Mouse (Mus musculus) thymus, postnatal 36 days (tissue): ENCODE measurements around the gene Chn2.
A peak's percentile ranks its signal among the peaks of the same experiment; 100 is the strongest.

Experiments
- DNase-seq, 2 experiments: peaks; one replicate each; pipeline ENCODE4 v3.0.0; 2022; ENCODE audit warnings: mixed read lengths in 2 of 2

Gene Chn2

GRCm38 (mm10) chr6:54289774-54290500 lies 250.6 kb downstream of the Chn2 start:
- DNase-seq, result no peak

GRCm38 (mm10) chr6:54297231-54297630 lies 257.9 kb downstream of the Chn2 start:
- no peak for DNase-seq

- no peak for DNase-seq
Observed at GRCm38 (mm10) chr6:54299417-54299816, 260.1 kb downstream of the Chn2 start.

- no peak for DNase-seq
Observed at GRCm38 (mm10) chr6:54305777-54306176, 266.4 kb downstream of the Chn2 start.

- no peak for DNase-seq
Observed at GRCm38 (mm10) chr6:54313071-54313470, 273.7 kb downstream of the Chn2 start.

GRCm38 (mm10) chr6:54318618-54319017 lies 279.3 kb downstream of the Chn2 start:
- DNase-seq, result no peak

- no peak for DNase-seq
Observed at GRCm38 (mm10) chr6:54319198-54319597, 279.8 kb downstream of the Chn2 start.

- DNase-seq, result no peak
Observed at GRCm38 (mm10) chr6:54320236-54320635, 280.9 kb downstream of the Chn2 start.

- no peak for DNase-seq
Observed at GRCm38 (mm10) chr6:54325246-54325885, 286.0 kb downstream of the Chn2 start, which contains the start of gene Prr15. Prr15 (plus strand) TSS chr6:54325835.

- peak in 1 of 2 experiments; percentile 7 for DNase-seq
Observed at GRCm38 (mm10) chr6:54326671-54327625, 287.6 kb downstream of the Chn2 start.

- peak in 1 of 2 experiments; percentile 6 for DNase-seq
Observed at GRCm38 (mm10) chr6:54327626-54328003, 288.3 kb downstream of the Chn2 start.

- no peak for DNase-seq
Observed at GRCm38 (mm10) chr6:54328783-54329182, 289.4 kb downstream of the Chn2 start.

- no peak for DNase-seq
Observed at GRCm38 (mm10) chr6:54329598-54329997, 290.2 kb downstream of the Chn2 start.

GRCm38 (mm10) chr6:54330166-54330565 lies 290.8 kb downstream of the Chn2 start:
- no peak for DNase-seq

- DNase-seq, result no peak
Observed at GRCm38 (mm10) chr6:54331765-54332164, 292.4 kb downstream of the Chn2 start.

- DNase-seq, result no peak
Observed at GRCm38 (mm10) chr6:54332203-54332602, 292.8 kb downstream of the Chn2 start.

- no peak for DNase-seq
Observed at GRCm38 (mm10) chr6:54333116-54333651, 293.8 kb downstream of the Chn2 start.

GRCm38 (mm10) chr6:54333652-54334396 lies 294.5 kb downstream of the Chn2 start:
- no peak for DNase-seq

GRCm38 (mm10) chr6:54337321-54337720 lies 298.0 kb downstream of the Chn2 start:
- no peak for DNase-seq

GRCm38 (mm10) chr6:54341133-54341532 lies 301.8 kb downstream of the Chn2 start:
- no peak for DNase-seq

- DNase-seq, result no peak
Observed at GRCm38 (mm10) chr6:54342223-54342622, 302.9 kb downstream of the Chn2 start.
